Mouse (Mus musculus) colon, adult 2 months (tissue): ENCODE results near the gene Adamts20. TPM values are rescaled to one million over a fixed set of nuclear protein-coding genes. Genes with fewer than 3 reads are reported as not detected.

Experiments
- polyA plus RNA-seq: library from polyadenylated mRNA; depleted of rRNA; stranded (reverse); fragments of >200 nt; gene quantifications from 2 replicates; pipeline ENCODE4 v1.2.3, GENCODE M21; 2012; rRNA removed

Gene Adamts20
- polyA plus RNA-seq: 0.38 and 0.43 TPM in 2 replicates

DNA sequence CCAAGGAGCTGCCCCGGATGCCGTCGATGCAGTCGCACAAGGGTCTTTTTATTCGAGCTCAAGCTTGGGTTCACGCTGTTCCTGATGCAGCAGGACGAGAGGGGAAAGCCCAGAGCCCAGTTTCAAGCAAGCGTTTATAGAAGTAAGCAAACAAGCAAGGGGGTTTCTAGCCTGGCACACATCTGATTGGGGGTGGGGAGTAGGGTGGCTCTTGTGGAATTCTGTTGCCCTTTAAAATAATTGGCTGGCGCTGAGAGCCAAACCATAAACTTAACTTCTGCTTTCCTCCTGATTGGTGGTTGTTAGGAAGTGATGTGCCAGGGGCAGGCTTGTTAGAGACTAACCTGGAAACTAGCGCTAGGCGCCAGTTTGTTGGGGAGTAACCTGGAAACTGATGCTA lies at the start of gene Adamts20:
TSS of gene Adamts20 (minus strand) at position 101 of the 400 bp plus-strand sequence.

Other genes with a start within 250 kb of the Adamts20 start
- 2.1 and 2.6 TPM in 2 replicates for gene Pus7l, start 78.1 kb upstream of the Adamts20 start, polyA plus RNA-seq
- gene Irak4, start 78.2 kb upstream of the Adamts20 start, polyA plus RNA-seq: 18.6 and 20.2 TPM in 2 replicates
- 37.7 and 38.9 TPM in 2 replicates for gene Twf1, start 124.5 kb upstream of the Adamts20 start, polyA plus RNA-seq
- 2.3 and 3.1 TPM in 2 replicates for gene Tmem117, start 163.8 kb upstream of the Adamts20 start, polyA plus RNA-seq